13 mouse cellular contexts compared by ENCODE assay signal in the genomic region with DNA sequence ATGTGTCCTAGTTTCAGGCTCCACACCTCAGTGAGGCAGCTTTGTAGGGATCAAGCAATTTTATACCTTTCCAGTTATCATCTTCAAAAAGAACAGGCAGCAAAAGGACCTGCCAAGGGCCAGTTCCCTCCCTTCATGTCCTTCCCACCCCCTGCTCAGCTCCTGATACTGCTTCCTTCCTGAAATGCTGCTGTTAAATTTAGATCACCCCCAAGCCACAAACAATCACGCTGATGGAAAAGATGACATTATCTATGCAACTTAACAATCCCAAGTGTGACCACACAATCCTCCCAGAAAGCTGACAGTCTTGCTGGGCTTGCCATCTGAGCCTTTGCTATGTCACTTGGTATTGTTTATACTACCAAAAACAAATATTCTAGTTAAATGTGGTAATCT. TPM values are rescaled to one million over a fixed set of nuclear protein-coding genes. Genes with fewer than 3 reads are reported as not detected.
DNase-seq lines count a peak whose midpoint lies in the region; ATAC-seq lines count a peak whose summit lies in the region.
"Had no signal": no experiment of that assay in that cellular context is flagged by ENCODE, and none has a peak within 500 bp of the region (broad histone marks: within the 10 kb centered on the region; RNA-seq: fewer than 3 reads in every experiment).

No protein-coding gene starts in this region.

- H3K9me3 ChIP-seq in intestine, embryonic 16.5 days (ENCODE audit: control insufficient read depth, low read length), result no peaks in the 10 kb centered on the region
- H3K9me3 ChIP-seq in hindbrain, embryonic 14.5 days (ENCODE audit: control insufficient read depth, low read length), result no peaks in the 10 kb centered on the region
- H3K9me3 ChIP-seq: midbrain, embryonic 12.5 days had no signal

- peak; percentile 51 to 63 for DNase-seq in heart, adult 18-20 months
- DNase-seq in heart, postnatal 25 days (ENCODE audit: low spot score), result no peak
- DNase-seq in embryo, embryonic 9.5 days (ENCODE audit: extremely low spot score), result no peak
- DNase-seq in right cerebral cortex, adult 18-20 months, result no peak
- DNase-seq in hindbrain, embryonic 14.5 days (ENCODE audit: low spot score), result no peak

- no peaks in the 10 kb centered on the region for H3K36me3 ChIP-seq in intestine, embryonic 16.5 days (ENCODE audit: control insufficient read depth, insufficient read depth, low read length)
- no peaks in the 10 kb centered on the region for H3K36me3 ChIP-seq in hindbrain, embryonic 14.5 days (replicated peaks; ENCODE audit: control insufficient read depth, insufficient read depth)

- no peak overlapping the region for H3K4me3 ChIP-seq in intestine, embryonic 16.5 days (ENCODE audit: low read length)
- no peak overlapping the region for H3K4me3 ChIP-seq in hindbrain, embryonic 14.5 days (replicated peaks; ENCODE audit: low read length)
- H3K4me3 ChIP-seq: midbrain, embryonic 12.5 days had no signal

- no peak overlapping the region for H3K4me2 ChIP-seq in intestine, embryonic 16.5 days (ENCODE audit: low read depth, low read length)
- no peak overlapping the region for H3K4me2 ChIP-seq in hindbrain, embryonic 14.5 days (replicated peaks)
- H3K4me2 ChIP-seq: midbrain, embryonic 12.5 days had no signal

- peak; percentile 71 for ATAC-seq in common myeloid progenitor, adult 5-6 weeks (replicated peaks; ENCODE audit: low read depth, poor library complexity, severe bottlenecking)
- no peak for ATAC-seq in intestine, embryonic 16.5 days
- ATAC-seq in megakaryocyte progenitor cell, adult 5-6 weeks (replicated peaks; ENCODE audit: poor library complexity), result peak; percentile 54
- ATAC-seq in hindbrain, embryonic 14.5 days (ENCODE audit: low FRiP score), result no peak
- ATAC-seq: CD4-positive, CD25-positive, alpha-beta regulatory T cell, adult 4 months; forebrain, embryonic 14.5 days had no signal

- peak overlapping the region; percentile 11; the same call in 1 of the 2 replicates for H3K27ac ChIP-seq in intestine, embryonic 16.5 days (ENCODE audit: low read length)
- H3K27ac ChIP-seq in hindbrain, embryonic 14.5 days, result no peak overlapping the region
- H3K27ac ChIP-seq: midbrain, embryonic 12.5 days had no signal

- H3K9ac ChIP-seq in intestine, embryonic 16.5 days (ENCODE audit: low read depth, low read length), result no peak overlapping the region
- H3K9ac ChIP-seq in hindbrain, embryonic 14.5 days, result no peak overlapping the region
- H3K9ac ChIP-seq: midbrain, embryonic 12.5 days had no signal

- intact Hi-C loops in heart, postnatal 25 days (cut with DNase I), result loop anchor here (2.0 kb wide), 1 partner anchor 19 kb away; no protein-coding TSS in a partner anchor

- H3K27me3 ChIP-seq in intestine, embryonic 16.5 days (replicated peaks; ENCODE audit: control insufficient read depth, insufficient read depth, low read length), result no peaks in the 10 kb centered on the region
- H3K27me3 ChIP-seq in hindbrain, embryonic 14.5 days (ENCODE audit: control insufficient read depth, insufficient read depth, low read length), result no peaks in the 10 kb centered on the region
- H3K27me3 ChIP-seq: midbrain, embryonic 12.5 days had no signal

- WGBS in intestine, embryonic 16.5 days, result 77% methylated on average over 1 of the region's 1 CpGs
- WGBS in hindbrain, embryonic 14.5 days, result 82% methylated on average over 1 of the region's 1 CpGs

- H3K4me1 ChIP-seq in intestine, embryonic 16.5 days (ENCODE audit: control insufficient read depth, insufficient read depth, low read length), result peaks cover 31% of the 10 kb centered on the region
- H3K4me1 ChIP-seq in hindbrain, embryonic 14.5 days (replicated peaks; ENCODE audit: control insufficient read depth, insufficient read depth, low read length), result peaks cover 17% of the 10 kb centered on the region

RNA-seq across cellular contexts. Expression of gene Rab40c, which starts 5.7 kb away (rescaled TPM):
- 10 to 100 TPM; 14.5 to 15.3 TPM for total RNA-seq in heart, adult 18-20 months (2021)
- 10 to 100 TPM; 17.0 to 17.4 TPM for total RNA-seq in heart, postnatal 25 days (2021)
- 1.0 and 7.0 TPM in 2 replicates for total RNA-seq in common myeloid progenitor, adult 5-6 weeks (2017)
- polyA plus RNA-seq in intestine, embryonic 16.5 days (2015; fragmentation: Nextera tagmentation; extraction: Ambion mirVana), result 23.2 and 24.3 TPM in 2 replicates
- 7.9 and 8.5 TPM in 2 replicates for total RNA-seq in megakaryocyte progenitor cell, adult 5-6 weeks (2015)
- total RNA-seq in megakaryocyte progenitor cell, adult 5-6 weeks (2017), result 10.4 and 12.0 TPM in 2 replicates
- polyA plus RNA-seq in hindbrain, embryonic 14.5 days (2014; fragmentation: Nextera tagmentation; extraction: Ambion mirVana), result 28.1 and 29.8 TPM in 2 replicates

RNA-seq across cellular contexts. Expression of gene Pigq, which starts 30.9 kb away (rescaled TPM):
- total RNA-seq in heart, adult 18-20 months (2021), result 10 to 100 TPM; 37.8 to 43.4 TPM
- total RNA-seq in heart, postnatal 25 days (2021), result 10 to 100 TPM; 49.0 to 55.6 TPM
- total RNA-seq in common myeloid progenitor, adult 5-6 weeks (2017), result 50.4 and 62.4 TPM in 2 replicates
- polyA plus RNA-seq in intestine, embryonic 16.5 days (2015; fragmentation: Nextera tagmentation; extraction: Ambion mirVana), result 57.8 and 59.7 TPM in 2 replicates
- total RNA-seq in megakaryocyte progenitor cell, adult 5-6 weeks (2015), result 53.3 and 56.3 TPM in 2 replicates
- 41.6 and 41.8 TPM in 2 replicates for total RNA-seq in megakaryocyte progenitor cell, adult 5-6 weeks (2017)
- polyA plus RNA-seq in hindbrain, embryonic 14.5 days (2014; fragmentation: Nextera tagmentation; extraction: Ambion mirVana), result 64.2 and 74.2 TPM in 2 replicates

RNA-seq across cellular contexts. Expression of gene Nhlrc4, which starts 30.9 kb away (rescaled TPM):
- under 1 TPM in 1 of 2 experiments, not detected in 1; 0.21 TPM for total RNA-seq in heart, adult 18-20 months (2021)
- total RNA-seq in heart, postnatal 25 days (2021), result not detected
- not detected in 2 replicates for total RNA-seq in common myeloid progenitor, adult 5-6 weeks (2017)
- polyA plus RNA-seq in intestine, embryonic 16.5 days (2015; fragmentation: Nextera tagmentation; extraction: Ambion mirVana), result 0.73 TPM in 1 of 2 replicates, not detected in the other
- not detected in 2 replicates for total RNA-seq in megakaryocyte progenitor cell, adult 5-6 weeks (2015)
- not detected in 2 replicates for total RNA-seq in megakaryocyte progenitor cell, adult 5-6 weeks (2017)
- 0.13 TPM in 1 of 2 replicates, not detected in the other for polyA plus RNA-seq in hindbrain, embryonic 14.5 days (2014; fragmentation: Nextera tagmentation; extraction: Ambion mirVana)
- total RNA-seq: hematopoietic stem cell, adult 5-6 weeks; neutrophil, adult 5-6 weeks had no signal
- polyA plus RNA-seq: CD4-positive, CD25-positive, alpha-beta regulatory T cell, adult 4 months; forebrain, embryonic 14.5 days had no signal

RNA-seq across cellular contexts. Expression of gene Wfikkn1, which starts 33.2 kb away (rescaled TPM):
- under 1 TPM; 0.21 to 0.50 TPM for total RNA-seq in heart, adult 18-20 months (2021)
- under 1 TPM; 0.45 to 0.75 TPM for total RNA-seq in heart, postnatal 25 days (2021)
- total RNA-seq in common myeloid progenitor, adult 5-6 weeks (2017), result 0.78 and 1.0 TPM in 2 replicates
- polyA plus RNA-seq in intestine, embryonic 16.5 days (2015; fragmentation: Nextera tagmentation; extraction: Ambion mirVana), result 0.16 and 0.55 TPM in 2 replicates
- total RNA-seq in megakaryocyte progenitor cell, adult 5-6 weeks (2015), result 0.37 and 1.1 TPM in 2 replicates
- total RNA-seq in megakaryocyte progenitor cell, adult 5-6 weeks (2017), result 0.12 and 0.54 TPM in 2 replicates
- 0.63 and 0.71 TPM in 2 replicates for polyA plus RNA-seq in hindbrain, embryonic 14.5 days (2014; fragmentation: Nextera tagmentation; extraction: Ambion mirVana)

RNA-seq across cellular contexts. Expression of gene A930017K11Rik, which starts 38.5 kb away (rescaled TPM):
- total RNA-seq in heart, adult 18-20 months (2021), result under 1 TPM; 0.32 to 0.57 TPM
- total RNA-seq in heart, postnatal 25 days (2021), result under 1 TPM; 0.17 to 0.18 TPM
- not detected in 2 replicates for total RNA-seq in common myeloid progenitor, adult 5-6 weeks (2017)
- 0.21 and 0.22 TPM in 2 replicates for polyA plus RNA-seq in intestine, embryonic 16.5 days (2015; fragmentation: Nextera tagmentation; extraction: Ambion mirVana)
- total RNA-seq in megakaryocyte progenitor cell, adult 5-6 weeks (2015), result not detected in 2 replicates
- not detected in 2 replicates for total RNA-seq in megakaryocyte progenitor cell, adult 5-6 weeks (2017)
- 0.44 and 1.8 TPM in 2 replicates for polyA plus RNA-seq in hindbrain, embryonic 14.5 days (2014; fragmentation: Nextera tagmentation; extraction: Ambion mirVana)
- total RNA-seq: hematopoietic stem cell, adult 5-6 weeks; neutrophil, adult 5-6 weeks had no signal
- polyA plus RNA-seq: CD4-positive, CD25-positive, alpha-beta regulatory T cell, adult 4 months had no signal

Comparison
In these comparisons a context has a peak if more than half of its experiments do, and no peak if none do; other contexts are left out.
1. DNase-seq: peak in heart, adult 18-20 months (2 of 2); none in heart, postnatal 25 days (single experiment), embryo, embryonic 9.5 days (single experiment), right cerebral cortex, adult 18-20 months (single experiment) and hindbrain, embryonic 14.5 days (single experiment).
2. ATAC-seq: peak in common myeloid progenitor, adult 5-6 weeks (single experiment) and megakaryocyte progenitor cell, adult 5-6 weeks (single experiment); none in intestine, embryonic 16.5 days (single experiment) and hindbrain, embryonic 14.5 days (single experiment).